Mouse (Mus musculus): Measurements from ENCODE around the gene Angpt4. TPM values are rescaled to one million over a fixed set of nuclear protein-coding genes. Genes with fewer than 3 reads are reported as not detected.

Gene Angpt4
- polyA plus RNA-seq (2016; fragmentation: Nextera tagmentation; extraction: Ambion mirVana), result 0.06 and 0.32 TPM in 2 replicates

- WGBS, result 78% methylated on average over 13 of the region's 13 CpGs
- H3K27me3 ChIP-seq (ENCODE audit: low read depth, poor library complexity, severe bottlenecking), result no peaks in the 10 kb centered on the region
- no peaks in the 10 kb centered on the region for H3K9me3 ChIP-seq (replicated peaks)
- H3K4me3 ChIP-seq, result no peak within 1 kb of the TSS
- H3K27ac ChIP-seq (replicated peaks), result peak within 1 kb of the TSS; percentile 49; the same call in 1 of the 2 replicates
- peaks cover 18% of the 10 kb centered on the region for H3K4me1 ChIP-seq
- no peak for DNase-seq (ENCODE audit: low spot score)
- no peaks in the 10 kb centered on the region for H3K36me3 ChIP-seq
Observed at GRCm38 (mm10) chr2:151910919-151911500, at the start of gene Angpt4. Angpt4 (plus strand) TSS chr2:151911210.

GRCm38 (mm10) chr2:151862257-151862810, 48.7 kb upstream of the Angpt4 start:
- WGBS, result 50% methylated on average over 5 of the region's 5 CpGs
- Histone ChIP-seq H3K4me3 (no peak overlapping the region), H3K4me1 (peaks cover 12% of the 10 kb centered on the region), H3K9me3 (replicated peaks) (no peaks in the 10 kb centered on the region), H3K27me3 (ENCODE audit: low read depth, poor library complexity, severe bottlenecking) (no peaks in the 10 kb centered on the region; the same call in 1 of the 2 replicates), H3K27ac (replicated peaks) (peak overlapping the region; percentile 61), H3K36me3 (no peaks in the 10 kb centered on the region)
- DNase-seq (ENCODE audit: low spot score), result no peak

GRCm38 (mm10) chr2:151864941-151865340, 46.1 kb upstream of the Angpt4 start:
- no peak overlapping the region for H3K27ac ChIP-seq (replicated peaks)
- no peak for DNase-seq (ENCODE audit: low spot score)
- 92% methylated on average over 6 of the region's 6 CpGs for WGBS
- H3K9me3 ChIP-seq (replicated peaks), result no peaks in the 10 kb centered on the region
- H3K4me1 ChIP-seq, result peaks cover 12% of the 10 kb centered on the region
- H3K27me3 ChIP-seq (ENCODE audit: low read depth, poor library complexity, severe bottlenecking), result peaks cover 4% of the 10 kb centered on the region; the same call in 1 of the 2 replicates
- no peak overlapping the region for H3K4me3 ChIP-seq
- no peaks in the 10 kb centered on the region for H3K36me3 ChIP-seq

- H3K4me1 ChIP-seq, result peaks cover 12% of the 10 kb centered on the region
- peak; percentile 68 for DNase-seq (ENCODE audit: low spot score)
- H3K27ac ChIP-seq (replicated peaks), result no peak overlapping the region
- H3K36me3 ChIP-seq, result no peaks in the 10 kb centered on the region
- H3K27me3 ChIP-seq (ENCODE audit: low read depth, poor library complexity, severe bottlenecking), result peaks cover 4% of the 10 kb centered on the region; the same call in 1 of the 2 replicates
- no peak overlapping the region for H3K4me3 ChIP-seq
- 53% methylated on average over 4 of the region's 4 CpGs for WGBS
- H3K9me3 ChIP-seq (replicated peaks), result no peaks in the 10 kb centered on the region
Observed at GRCm38 (mm10) chr2:151866487-151866886, 44.5 kb upstream of the Angpt4 start.

GRCm38 (mm10) chr2:151868196-151868595, 42.8 kb upstream of the Angpt4 start:
- Histone ChIP-seq H3K27ac (replicated peaks) (no peak overlapping the region), H3K4me1 (peaks cover 3% of the 10 kb centered on the region), H3K4me3 (no peak overlapping the region), H3K9me3 (replicated peaks) (no peaks in the 10 kb centered on the region), H3K27me3 (ENCODE audit: low read depth, poor library complexity, severe bottlenecking) (peaks cover 4% of the 10 kb centered on the region), H3K36me3 (no peaks in the 10 kb centered on the region)
- no peak for DNase-seq (ENCODE audit: low spot score)
- WGBS, result 82% methylated on average over 8 of the region's 8 CpGs

- Histone ChIP-seq H3K9me3 (replicated peaks) (no peaks in the 10 kb centered on the region), H3K4me3 (no peak overlapping the region), H3K27me3 (ENCODE audit: low read depth, poor library complexity, severe bottlenecking) (peaks cover 16% of the 10 kb centered on the region), H3K27ac (replicated peaks) (no peak overlapping the region), H3K4me1 (no peaks in the 10 kb centered on the region), H3K36me3 (no peaks in the 10 kb centered on the region)
- DNase-seq (ENCODE audit: low spot score), result no peak
Observed at GRCm38 (mm10) chr2:151874551-151874950, 36.5 kb upstream of the Angpt4 start.

GRCm38 (mm10) chr2:151876012-151876485, 35.0 kb upstream of the Angpt4 start:
- peaks cover 16% of the 10 kb centered on the region for H3K27me3 ChIP-seq (ENCODE audit: low read depth, poor library complexity, severe bottlenecking)
- no peak overlapping the region for H3K4me3 ChIP-seq
- no peaks in the 10 kb centered on the region for H3K4me1 ChIP-seq
- DNase-seq (ENCODE audit: low spot score), result peak; percentile 70
- H3K27ac ChIP-seq (replicated peaks), result no peak overlapping the region
- no peaks in the 10 kb centered on the region for H3K9me3 ChIP-seq (replicated peaks)
- 14% methylated on average over 8 of the region's 8 CpGs for WGBS
- H3K36me3 ChIP-seq, result no peaks in the 10 kb centered on the region

- WGBS, result 75% methylated on average over 3 of the region's 3 CpGs
- Histone ChIP-seq H3K9me3 (replicated peaks) (no peaks in the 10 kb centered on the region), H3K4me3 (no peak overlapping the region), H3K36me3 (no peaks in the 10 kb centered on the region), H3K27me3 (ENCODE audit: low read depth, poor library complexity, severe bottlenecking) (peaks cover 11% of the 10 kb centered on the region), H3K4me1 (no peaks in the 10 kb centered on the region), H3K27ac (replicated peaks) (no peak overlapping the region)
- no peak for DNase-seq (ENCODE audit: low spot score)
Observed at GRCm38 (mm10) chr2:151878645-151879044, 32.4 kb upstream of the Angpt4 start.

- DNase-seq (ENCODE audit: low spot score), result no peak
- WGBS, result 63% methylated on average over 2 of the region's 2 CpGs
- no peak overlapping the region for H3K4me3 ChIP-seq
- no peaks in the 10 kb centered on the region for H3K4me1 ChIP-seq
- no peaks in the 10 kb centered on the region for H3K9me3 ChIP-seq (replicated peaks)
- peaks cover 8% of the 10 kb centered on the region for H3K27me3 ChIP-seq (ENCODE audit: low read depth, poor library complexity, severe bottlenecking)
- no peak overlapping the region for H3K27ac ChIP-seq (replicated peaks)
- H3K36me3 ChIP-seq, result no peaks in the 10 kb centered on the region
Observed at GRCm38 (mm10) chr2:151879760-151880159, 31.2 kb upstream of the Angpt4 start.

GRCm38 (mm10) chr2:151891031-151891430, 20.0 kb upstream of the Angpt4 start:
- H3K4me3 ChIP-seq, result no peak overlapping the region
- no peaks in the 10 kb centered on the region for H3K27me3 ChIP-seq (ENCODE audit: low read depth, poor library complexity, severe bottlenecking)
- 69% methylated on average over 6 of the region's 6 CpGs for WGBS
- peaks cover 16% of the 10 kb centered on the region for H3K4me1 ChIP-seq
- H3K27ac ChIP-seq (replicated peaks), result no peak overlapping the region
- DNase-seq (ENCODE audit: low spot score), result no peak
- no peaks in the 10 kb centered on the region for H3K9me3 ChIP-seq (replicated peaks)
- no peaks in the 10 kb centered on the region for H3K36me3 ChIP-seq

- no peaks in the 10 kb centered on the region for H3K27me3 ChIP-seq (ENCODE audit: low read depth, poor library complexity, severe bottlenecking)
- 68% methylated on average over 15 of the region's 15 CpGs for WGBS
- no peak for DNase-seq (ENCODE audit: low spot score)
- peaks cover 16% of the 10 kb centered on the region for H3K4me1 ChIP-seq
- H3K27ac ChIP-seq (replicated peaks), result peak overlapping the region; percentile 71
- H3K4me3 ChIP-seq, result no peak overlapping the region
- H3K36me3 ChIP-seq, result no peaks in the 10 kb centered on the region
- no peaks in the 10 kb centered on the region for H3K9me3 ChIP-seq (replicated peaks)
Observed at GRCm38 (mm10) chr2:151893122-151893774, 17.8 kb upstream of the Angpt4 start.

GRCm38 (mm10) chr2:151894209-151894980, 16.6 kb upstream of the Angpt4 start:
- Histone ChIP-seq H3K27me3 (ENCODE audit: low read depth, poor library complexity, severe bottlenecking) (no peaks in the 10 kb centered on the region), H3K9me3 (replicated peaks) (no peaks in the 10 kb centered on the region), H3K4me1 (peaks cover 16% of the 10 kb centered on the region), H3K27ac (replicated peaks) (no peak overlapping the region), H3K4me3 (no peak overlapping the region), H3K36me3 (no peaks in the 10 kb centered on the region)
- no peak for DNase-seq (ENCODE audit: low spot score)
- WGBS, result 78% methylated on average over 8 of the region's 8 CpGs
